Mouse (Mus musculus): ENCODE data around the gene Hs3st6.
"Not testable (repeated sequence)": the region's sequence is repeated elsewhere in the genome, so short reads cannot be mapped to it uniquely, and the experiment has no call there.

Gene Hs3st6

GRCm38 (mm10) chr17:24752415-24753394, at the start of gene Hs3st6:
Hs3st6 (plus strand) TSS chr17:24752988.
- peak; percentile 42 for DNase-seq (ENCODE audit: low spot score)

DNA sequence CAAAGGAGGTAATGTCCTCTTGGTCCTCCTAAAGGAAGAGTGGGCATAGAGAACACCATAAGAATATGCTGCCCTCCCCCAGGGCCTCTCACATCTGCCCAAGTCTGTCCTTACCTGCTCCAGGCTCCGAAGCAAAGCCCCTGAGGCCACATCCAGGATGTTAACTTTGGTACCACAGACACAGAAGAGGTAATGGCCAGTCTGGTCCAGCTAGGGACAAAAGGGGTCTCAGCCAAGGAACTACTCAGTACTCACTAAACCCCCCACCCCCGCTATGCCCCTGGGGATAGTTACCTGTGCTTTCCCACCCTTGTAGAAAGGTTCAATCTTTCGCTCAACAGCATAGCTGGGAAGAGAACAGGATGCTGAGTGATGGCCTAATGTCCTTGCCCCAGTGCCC, 47.0 kb upstream of the Hs3st6 start:
- DNase-seq (ENCODE audit: low spot score), result no peak

- DNase-seq (ENCODE audit: low spot score), result peak; percentile 90
Measured at GRCm38 (mm10) chr17:24706982-24707800, 45.6 kb upstream of the Hs3st6 start, which contains the start of gene Tbl3. Tbl3 (minus strand) TSS chr17:24707660.

GRCm38 (mm10) chr17:24707801-24708425, 44.9 kb upstream of the Hs3st6 start:
- DNase-seq (ENCODE audit: low spot score), result no peak

- DNase-seq (ENCODE audit: low spot score), result no peak
Measured at GRCm38 (mm10) chr17:24708646-24709045, 44.1 kb upstream of the Hs3st6 start.

GRCm38 (mm10) chr17:24715556-24715955, 37.2 kb upstream of the Hs3st6 start:
- DNase-seq (ENCODE audit: low spot score), result no peak

DNA sequence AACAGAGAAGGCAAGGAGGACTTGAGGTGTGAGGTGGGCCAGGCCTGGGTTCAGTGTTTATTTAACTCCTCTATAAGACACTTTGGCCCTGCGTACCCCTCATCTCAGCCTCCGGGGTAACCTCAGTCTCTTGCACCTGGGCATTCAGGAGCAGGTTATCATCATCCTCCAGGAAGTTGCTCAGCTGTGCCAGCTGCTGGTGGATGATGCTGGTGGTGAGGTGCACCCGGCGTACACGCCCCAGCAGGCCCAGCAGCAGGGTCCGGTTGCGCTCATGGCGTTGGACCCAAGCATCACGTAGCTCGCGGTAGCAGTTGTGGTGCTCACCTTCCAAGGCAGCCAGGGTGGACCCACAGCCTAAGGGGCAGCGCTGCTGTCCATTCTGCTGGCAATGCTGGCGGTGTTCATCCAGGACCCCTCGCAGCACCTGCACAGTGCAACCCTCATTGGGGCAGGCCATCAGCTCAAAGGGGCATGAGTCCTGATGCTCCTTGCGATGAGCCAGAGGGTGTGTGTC, 36.6 kb upstream of the Hs3st6 start:
- no peak for DNase-seq (ENCODE audit: low spot score)

DNA sequence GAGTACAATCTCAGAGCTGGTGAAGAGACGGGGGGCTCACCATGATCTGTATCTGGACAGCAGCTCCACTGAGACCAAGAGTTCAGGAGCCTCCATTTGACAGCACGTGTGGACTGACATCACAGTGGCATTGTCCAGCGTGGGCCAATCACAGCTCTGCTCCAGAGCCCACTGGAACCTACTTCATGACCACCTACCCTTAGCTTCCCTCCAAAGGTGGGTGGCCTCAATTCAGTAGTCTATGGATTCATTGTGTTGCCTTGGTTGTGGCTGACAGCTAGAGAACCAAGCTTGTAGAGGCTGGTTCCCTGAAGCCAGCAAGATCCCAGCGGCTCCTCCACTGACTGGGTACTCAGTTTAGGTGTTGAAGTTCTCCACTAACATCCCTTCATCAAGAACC, 34.8 kb upstream of the Hs3st6 start, which contains the start of the genes Rnf151 and Rps2:
Rnf151 (minus strand) TSS at position 121 of the 400 bp plus-strand sequence.
Rps2 (plus strand) TSS at position 174 of the 400 bp plus-strand sequence.
- no peak for DNase-seq (ENCODE audit: low spot score)

DNA sequence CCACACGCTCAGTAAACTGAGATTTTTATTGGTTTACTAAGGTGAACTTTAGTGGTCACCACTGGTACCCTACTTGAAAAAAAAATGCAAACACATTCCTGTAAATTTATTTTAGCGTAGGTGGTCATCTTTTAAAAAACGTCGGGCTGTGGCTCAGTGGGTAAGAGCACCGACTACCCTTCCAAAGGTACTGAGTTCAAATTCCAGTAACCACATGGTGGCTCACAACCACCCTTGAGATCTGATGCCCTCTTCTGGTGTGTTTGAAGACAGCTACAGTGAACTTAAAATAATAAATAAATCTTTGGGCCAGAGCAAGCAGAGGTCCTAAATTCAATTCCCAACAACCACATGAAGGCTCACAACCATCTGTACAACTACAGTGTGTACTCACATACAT, 33.9 kb upstream of the Hs3st6 start:
- DNase-seq (ENCODE audit: low spot score), result not testable (repeated sequence)

GRCm38 (mm10) chr17:24719494-24720222, 33.1 kb upstream of the Hs3st6 start:
- peak; percentile 97 for DNase-seq (ENCODE audit: low spot score)

DNA sequence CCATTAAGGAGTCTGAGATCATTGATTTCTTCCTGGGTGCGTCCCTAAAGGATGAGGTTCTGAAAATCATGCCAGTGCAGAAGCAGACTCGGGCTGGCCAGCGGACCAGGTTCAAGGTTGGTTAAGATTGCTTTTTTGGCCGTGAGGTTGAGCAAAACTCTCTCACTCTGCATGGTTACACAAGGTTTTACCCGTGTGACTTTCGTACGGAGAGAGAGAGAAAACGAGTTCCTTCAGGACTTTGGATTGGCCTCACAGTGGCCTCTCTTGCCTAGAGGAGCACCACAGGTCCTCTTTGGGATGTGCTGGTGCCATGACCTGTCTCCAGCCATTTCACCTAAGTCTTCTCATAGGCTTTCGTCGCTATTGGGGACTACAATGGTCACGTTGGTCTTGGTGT, 32.2 kb upstream of the Hs3st6 start:
- DNase-seq (ENCODE audit: low spot score), result not testable (repeated sequence)

- DNase-seq (ENCODE audit: low spot score), result not testable (repeated sequence)
Measured at GRCm38 (mm10) chr17:24721383-24721955, 31.3 kb upstream of the Hs3st6 start.

GRCm38 (mm10) chr17:24722220-24722924, 30.4 kb upstream of the Hs3st6 start:
- no peak for DNase-seq (ENCODE audit: low spot score)

GRCm38 (mm10) chr17:24723122-24723880, 29.5 kb upstream of the Hs3st6 start:
- no peak for DNase-seq (ENCODE audit: low spot score)

- no peak for DNase-seq (ENCODE audit: low spot score)
Measured at GRCm38 (mm10) chr17:24723881-24724180, 29.0 kb upstream of the Hs3st6 start.

GRCm38 (mm10) chr17:24724184-24724583, 28.6 kb upstream of the Hs3st6 start, which contains the start of gene Ndufb10:
Ndufb10 (minus strand) TSS chr17:24724478.
- peak; percentile 96 for DNase-seq (ENCODE audit: low spot score)

- no peak for DNase-seq (ENCODE audit: low spot score)
Measured at GRCm38 (mm10) chr17:24725637-24726390, 27.0 kb upstream of the Hs3st6 start.

DNA sequence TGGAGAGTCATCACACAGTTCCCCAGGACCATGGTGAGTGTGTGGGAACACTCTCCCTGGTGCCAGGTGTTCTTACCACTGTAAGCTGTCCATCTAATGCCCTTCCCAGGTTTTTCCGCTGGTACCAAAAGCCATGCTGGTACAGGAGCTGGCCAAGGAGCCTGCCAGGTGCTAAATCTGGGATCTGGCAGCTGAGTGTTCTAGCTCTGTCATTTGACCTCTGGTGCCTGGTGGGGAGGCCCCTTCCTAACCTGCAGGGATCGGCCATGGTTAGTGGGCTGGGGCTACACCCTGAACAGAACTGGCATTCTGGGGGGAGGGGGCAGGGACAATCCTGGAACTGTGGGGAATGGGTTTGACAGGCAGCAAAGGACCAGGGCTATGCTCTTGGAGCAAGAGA, 25.2 kb upstream of the Hs3st6 start, which contains the start of gene Rpl3l:
Rpl3l (plus strand) TSS at position 203 of the 400 bp plus-strand sequence.
- DNase-seq (ENCODE audit: low spot score), result no peak
